Comparison of ENCODE assay signal across 19 mouse cellular contexts in genomic region chr19:18641001-18641400, GRCm38 (mm10).
"Had no signal": no experiment of that assay in that cellular context is flagged by ENCODE, and none has a peak within 500 bp of the region (broad histone marks: within the 10 kb centered on the region; RNA-seq: fewer than 3 reads in every experiment).

No protein-coding gene starts in this region.

- H3K4me2 ChIP-seq: limb, embryonic 15.5 days; liver, embryonic 11.5 days; lung, embryonic 14.5 days; midbrain, embryonic 12.5 days; midbrain, embryonic 15.5 days; neural tube, embryonic 12.5 days; neural tube, embryonic 15.5 days; stomach, embryonic 15.5 days had no signal

- DNase-seq: kidney, adult 11 months; kidney, adult 9 months; kidney, postnatal 14 days; left cerebral cortex, postnatal 4 days; liver, postnatal 0 days; lung, embryonic 14.5 days; right cerebral cortex, postnatal 25 days; spleen, adult 18-20 months; thymus, postnatal 25 days had no signal

- H3K27ac ChIP-seq: limb, embryonic 15.5 days; liver, embryonic 14.5 days; macrophage; midbrain, embryonic 12.5 days; midbrain, embryonic 15.5 days; neural tube, embryonic 12.5 days; neural tube, embryonic 15.5 days; stomach, embryonic 15.5 days had no signal

- H3K9me3 ChIP-seq: limb, embryonic 15.5 days; midbrain, embryonic 12.5 days; midbrain, embryonic 15.5 days; neural tube, embryonic 12.5 days; neural tube, embryonic 15.5 days; stomach, embryonic 15.5 days had no signal

- H3K27me3 ChIP-seq: limb, embryonic 15.5 days; midbrain, embryonic 12.5 days; midbrain, embryonic 15.5 days; neural tube, embryonic 12.5 days; neural tube, embryonic 15.5 days; stomach, embryonic 15.5 days had no signal

- H3K9ac ChIP-seq: limb, embryonic 15.5 days; liver, embryonic 14.5 days; liver, postnatal 0 days; lung, embryonic 14.5 days; midbrain, embryonic 12.5 days; midbrain, embryonic 15.5 days; neural tube, embryonic 12.5 days; neural tube, embryonic 15.5 days; stomach, embryonic 15.5 days had no signal

- ATAC-seq: liver, postnatal 0 days; lung, postnatal 0 days; midbrain, embryonic 15.5 days had no signal

- H3K4me1 ChIP-seq: limb, embryonic 15.5 days; midbrain, embryonic 12.5 days; midbrain, embryonic 15.5 days; neural tube, embryonic 12.5 days; neural tube, embryonic 15.5 days; stomach, embryonic 15.5 days had no signal

- H3K4me3 ChIP-seq: limb, embryonic 15.5 days; midbrain, embryonic 12.5 days; midbrain, embryonic 15.5 days; neural tube, embryonic 12.5 days; neural tube, embryonic 15.5 days; stomach, embryonic 15.5 days had no signal

- H3K36me3 ChIP-seq: limb, embryonic 15.5 days; midbrain, embryonic 12.5 days; midbrain, embryonic 15.5 days; neural tube, embryonic 12.5 days; neural tube, embryonic 15.5 days; stomach, embryonic 15.5 days had no signal
